Mouse (Mus musculus): ENCODE measurements around the gene Tbc1d8.
A peak's percentile ranks its signal among the peaks of the same experiment; 100 is the strongest.

Tbc1d8 gene

GRCm38 (mm10) chr1:39446178-39446577 is 32.4 kb downstream of the Tbc1d8 start:
- DNase-seq (ENCODE audit: low spot score) = no peak

GRCm38 (mm10) chr1:39445303-39446050 is 33.1 kb downstream of the Tbc1d8 start:
- no peak for DNase-seq (ENCODE audit: low spot score)

DNA sequence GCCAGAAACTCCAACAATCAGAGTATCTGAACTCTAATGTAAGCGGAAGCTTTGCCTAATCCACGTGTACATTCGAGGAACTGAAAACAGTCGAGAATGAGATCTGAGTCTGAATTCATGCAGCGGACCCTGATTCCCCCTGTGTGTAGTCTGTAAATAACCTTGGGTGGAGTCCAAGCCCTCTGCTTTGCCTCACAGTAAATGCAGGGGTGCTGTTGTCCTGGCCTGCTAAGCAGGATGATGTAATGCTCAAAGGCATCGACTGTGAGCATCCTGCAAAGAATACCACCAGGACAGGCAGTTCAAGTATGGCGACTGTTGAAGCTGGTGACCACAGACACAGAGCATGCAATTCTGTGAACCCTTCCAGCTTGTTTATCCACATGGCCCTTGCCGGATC is 34.8 kb downstream of the Tbc1d8 start:
- DNase-seq (ENCODE audit: low spot score) = no peak

GRCm38 (mm10) chr1:39441686-39442085 is 36.9 kb downstream of the Tbc1d8 start:
- no peak for DNase-seq (ENCODE audit: low spot score)

DNA sequence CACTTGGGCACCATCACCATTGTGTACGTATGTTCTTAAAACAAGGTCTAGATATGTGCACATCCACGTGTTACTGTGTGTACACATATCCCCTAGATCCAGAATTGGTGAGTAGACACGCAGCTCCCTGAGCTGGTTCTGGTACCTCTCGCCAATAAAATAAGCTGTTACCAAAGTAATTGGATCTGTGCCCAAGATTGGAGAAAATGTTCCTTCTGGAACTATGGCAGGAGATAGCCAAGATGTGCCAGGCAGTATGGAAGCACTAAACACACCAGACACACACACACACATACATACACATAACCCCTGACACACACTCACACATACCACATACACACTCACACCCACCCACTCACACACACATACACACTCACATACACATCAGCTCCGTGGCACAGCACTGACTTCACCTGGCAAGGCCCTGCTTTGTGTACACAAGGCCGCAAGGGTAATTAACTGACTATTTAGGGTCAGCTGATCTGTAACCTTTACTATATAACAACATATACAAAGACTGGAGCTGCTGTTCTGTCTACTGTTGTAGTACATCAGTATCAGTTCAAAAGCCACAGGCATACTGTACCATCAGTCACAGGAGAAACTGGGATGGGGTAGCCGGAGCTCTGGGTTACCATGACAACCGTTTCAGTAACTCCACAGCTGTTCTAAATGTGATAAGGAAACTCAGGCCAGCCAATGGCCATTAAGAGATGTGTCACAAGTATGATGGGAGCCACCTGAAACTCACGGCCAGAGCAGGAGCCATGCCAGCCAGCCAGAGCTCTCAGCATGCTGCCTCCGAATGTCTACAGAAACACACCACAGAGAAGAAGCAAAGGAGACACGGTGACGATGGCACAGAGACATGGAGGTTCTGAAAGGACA is 38.6 kb downstream of the Tbc1d8 start:
- no peak for DNase-seq (ENCODE audit: low spot score)

GRCm38 (mm10) chr1:39438629-39439028 is 39.9 kb downstream of the Tbc1d8 start:
- no peak for DNase-seq (ENCODE audit: low spot score)

- DNase-seq (ENCODE audit: low spot score) = no peak
Observed at GRCm38 (mm10) chr1:39434264-39434663, 44.3 kb downstream of the Tbc1d8 start.

DNA sequence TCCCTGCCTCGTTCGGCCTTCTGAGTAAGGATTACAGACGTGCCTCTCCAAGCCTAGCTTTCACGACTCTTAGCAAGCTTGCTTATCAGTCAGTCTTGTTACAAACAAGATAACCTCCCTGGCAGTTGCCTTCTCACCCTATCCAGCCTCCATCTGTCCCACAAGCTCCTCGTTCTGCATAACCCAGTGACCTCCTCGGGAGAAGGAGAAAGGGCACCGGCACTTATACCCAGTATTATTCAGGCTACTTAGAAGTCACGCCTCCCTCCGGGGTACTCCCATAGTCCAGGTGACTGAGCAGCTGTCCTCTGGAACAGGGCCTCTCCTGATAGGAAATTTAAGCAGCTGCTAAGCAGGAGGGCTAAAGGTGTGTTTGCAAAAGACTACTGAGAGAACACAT is 48.5 kb downstream of the Tbc1d8 start:
- DNase-seq (ENCODE audit: low spot score) = peak; percentile 66

- no peak for DNase-seq (ENCODE audit: low spot score)
Observed at GRCm38 (mm10) chr1:39429015-39429414, 49.5 kb downstream of the Tbc1d8 start.

DNA sequence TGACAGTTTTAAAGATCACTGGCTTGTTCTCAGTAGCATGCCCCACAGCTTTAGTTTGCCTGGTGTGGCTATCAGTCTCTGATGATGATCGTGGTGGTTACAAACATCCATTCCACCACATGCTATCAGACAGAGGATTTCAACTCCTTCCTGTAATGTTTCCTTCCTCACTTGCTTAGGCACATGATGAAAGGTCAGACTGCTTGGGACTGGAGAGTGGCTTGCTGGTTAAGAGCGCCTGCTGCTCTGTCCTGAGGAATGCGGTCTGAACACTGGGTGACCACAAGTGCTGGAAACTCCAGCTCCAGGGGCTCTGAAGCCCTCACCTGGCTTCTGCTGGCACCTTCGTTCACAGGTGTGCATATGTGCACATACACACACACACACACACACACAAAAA is 50.3 kb downstream of the Tbc1d8 start:
- DNase-seq (ENCODE audit: low spot score) = no peak

DNA sequence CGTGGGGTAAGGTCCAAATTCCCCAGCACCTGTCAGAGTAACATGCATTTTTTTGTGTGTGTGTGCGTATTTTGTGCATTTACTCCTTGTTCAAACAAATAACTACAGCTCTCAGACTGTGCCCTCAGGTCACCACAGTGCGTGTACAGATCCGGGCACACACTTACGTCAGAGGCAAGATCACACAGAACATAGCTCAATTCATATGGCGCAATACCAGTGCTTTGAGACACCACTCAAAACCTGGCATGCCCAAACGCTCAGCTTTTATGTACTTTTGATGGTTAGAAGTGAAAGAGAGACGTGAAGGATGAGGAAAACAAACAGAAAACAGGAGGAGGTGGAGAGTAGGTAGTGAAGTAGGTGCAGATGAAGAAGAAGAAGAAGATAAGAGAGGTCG is 53.1 kb downstream of the Tbc1d8 start:
- no peak for DNase-seq (ENCODE audit: low spot score)

- no peak for DNase-seq (ENCODE audit: low spot score)
Observed at GRCm38 (mm10) chr1:39420987-39421386, 57.6 kb downstream of the Tbc1d8 start.

DNA sequence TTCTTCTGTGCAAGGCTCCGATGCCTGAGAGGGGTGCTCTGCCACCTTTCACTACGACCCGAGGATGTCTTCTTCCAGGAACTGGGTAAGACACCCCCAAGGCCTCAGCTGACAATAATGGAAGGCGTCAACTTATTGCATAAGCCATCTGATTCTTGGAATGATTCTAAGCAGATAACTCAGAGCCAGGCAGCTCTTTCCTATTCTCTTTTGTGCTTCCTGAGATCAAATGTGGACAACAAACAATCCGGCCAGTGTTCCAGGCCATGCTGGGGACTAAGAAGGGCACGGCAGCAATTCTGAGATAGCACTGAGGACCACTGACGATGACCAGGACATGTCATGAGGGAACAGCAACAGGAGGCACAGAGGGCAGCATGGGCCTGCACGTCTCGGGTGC is 59.7 kb downstream of the Tbc1d8 start:
- DNase-seq (ENCODE audit: low spot score) = no peak

DNA sequence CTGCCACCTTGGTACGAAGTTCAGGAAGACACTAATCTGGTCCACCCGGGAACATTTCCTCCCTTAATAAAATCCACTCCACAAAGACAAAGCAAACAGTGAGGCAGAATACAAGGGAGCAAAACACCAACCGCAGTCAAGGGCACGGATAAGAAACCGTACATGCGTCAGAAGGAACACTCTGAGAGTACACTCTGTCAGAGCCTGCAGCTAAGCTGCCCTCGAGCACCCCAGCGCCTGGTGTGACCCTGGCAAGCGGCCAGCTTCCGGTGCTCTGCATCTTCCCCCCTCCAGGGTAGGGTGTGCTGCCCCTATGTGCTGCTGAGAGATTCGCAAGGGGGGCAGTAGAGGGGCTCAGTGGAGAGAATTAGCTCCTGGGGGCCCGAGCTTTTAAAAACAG is 60.7 kb downstream of the Tbc1d8 start:
- DNase-seq (ENCODE audit: low spot score) = no peak

- DNase-seq (ENCODE audit: low spot score) = no peak
Observed at GRCm38 (mm10) chr1:39410085-39410821, 68.3 kb downstream of the Tbc1d8 start.

GRCm38 (mm10) chr1:39408668-39409067 is 69.9 kb downstream of the Tbc1d8 start:
- DNase-seq (ENCODE audit: low spot score) = no peak

- DNase-seq (ENCODE audit: low spot score) = no peak
Observed at GRCm38 (mm10) chr1:39408123-39408522, 70.4 kb downstream of the Tbc1d8 start.

DNA sequence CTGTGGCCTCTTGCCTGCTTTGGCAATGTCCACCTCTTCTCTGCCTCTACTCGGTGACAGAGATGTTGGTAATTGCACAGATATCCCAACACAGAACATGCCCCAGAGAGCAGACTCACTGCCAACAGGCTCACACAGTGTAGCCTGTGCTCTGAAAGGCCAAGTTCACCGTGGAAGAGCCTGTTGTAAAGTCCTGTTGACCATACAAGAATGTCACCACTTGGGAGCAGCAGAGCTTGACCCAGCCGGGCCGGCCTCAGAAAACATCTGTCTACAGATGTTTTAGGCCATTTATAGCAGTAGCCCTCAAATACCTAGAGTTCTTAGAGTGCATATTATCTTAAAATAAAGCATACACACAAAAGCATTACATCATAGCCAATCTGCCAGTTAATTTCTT is 71.4 kb downstream of the Tbc1d8 start:
- no peak for DNase-seq (ENCODE audit: low spot score)

- no peak for DNase-seq (ENCODE audit: low spot score)
Observed at GRCm38 (mm10) chr1:39400173-39400572, 78.4 kb downstream of the Tbc1d8 start.

- DNase-seq (ENCODE audit: low spot score) = no peak
Observed at GRCm38 (mm10) chr1:39399228-39399627, 79.3 kb downstream of the Tbc1d8 start.

DNA sequence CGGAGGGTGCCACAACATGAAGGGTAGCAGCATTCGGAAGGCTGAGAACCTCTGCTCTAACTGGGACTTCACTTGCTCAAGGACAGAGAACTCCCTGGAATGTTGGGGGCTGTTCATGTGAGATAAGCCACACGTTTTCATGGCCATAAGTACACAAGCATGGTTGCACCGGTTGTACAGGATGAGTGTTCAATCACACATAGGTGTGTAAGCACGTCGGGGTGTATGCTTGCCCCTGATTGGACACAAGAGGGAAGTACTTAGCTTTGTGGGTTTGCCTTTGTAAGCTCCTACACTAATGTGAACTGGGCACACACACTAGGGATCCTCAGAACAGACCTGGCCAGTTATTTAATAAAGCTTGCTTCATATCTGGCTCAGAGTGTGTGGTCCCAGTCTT is 80.3 kb downstream of the Tbc1d8 start:
- DNase-seq (ENCODE audit: low spot score) = no peak

DNA sequence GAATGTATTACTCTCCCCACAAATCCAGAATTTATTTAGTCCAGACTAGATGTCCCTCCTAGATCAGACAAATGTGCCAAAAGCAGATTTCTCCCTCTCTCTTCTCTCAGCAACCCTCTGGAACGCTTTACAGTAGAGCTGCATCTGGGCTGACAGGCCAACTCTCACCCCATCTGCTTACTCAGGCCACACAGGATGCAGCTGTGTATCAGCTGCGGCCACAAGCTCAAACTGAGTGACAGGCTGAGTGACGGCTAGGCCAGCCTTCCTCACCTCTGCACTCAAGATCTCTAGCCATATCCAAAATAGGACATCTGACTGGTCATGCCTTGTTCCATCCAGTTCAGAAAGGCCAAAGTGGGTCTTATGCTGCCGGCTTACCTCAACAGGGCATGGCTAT is 82.2 kb downstream of the Tbc1d8 start:
- DNase-seq (ENCODE audit: low spot score) = no peak

DNA sequence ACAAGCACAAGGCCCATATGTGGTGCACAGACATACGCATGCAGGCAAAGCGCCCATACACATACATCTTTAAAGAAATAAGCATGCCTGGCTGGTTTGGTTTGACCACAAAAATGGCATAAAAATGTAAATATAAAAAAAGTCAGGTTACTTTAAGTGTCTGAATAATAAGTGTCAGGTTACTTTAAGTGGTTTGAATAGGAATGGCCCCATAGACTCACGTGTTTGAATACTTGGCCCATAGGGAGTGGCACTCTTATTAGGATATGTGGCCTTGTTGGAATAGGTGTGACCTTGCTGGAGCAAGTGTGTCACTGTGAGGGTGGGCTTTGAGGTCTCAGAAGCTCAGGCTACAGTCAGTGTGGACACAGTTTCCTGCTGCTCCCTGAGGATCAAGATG is 83.9 kb downstream of the Tbc1d8 start:
- DNase-seq (ENCODE audit: low spot score) = no peak

Data from c-Kit-positive CD71-positive TER-119-positive erythroid progenitor cells, embryonic 14.5 days (primary cell).